Comparison of ENCODE assay signal across 13 mouse cellular contexts in the genomic region with DNA sequence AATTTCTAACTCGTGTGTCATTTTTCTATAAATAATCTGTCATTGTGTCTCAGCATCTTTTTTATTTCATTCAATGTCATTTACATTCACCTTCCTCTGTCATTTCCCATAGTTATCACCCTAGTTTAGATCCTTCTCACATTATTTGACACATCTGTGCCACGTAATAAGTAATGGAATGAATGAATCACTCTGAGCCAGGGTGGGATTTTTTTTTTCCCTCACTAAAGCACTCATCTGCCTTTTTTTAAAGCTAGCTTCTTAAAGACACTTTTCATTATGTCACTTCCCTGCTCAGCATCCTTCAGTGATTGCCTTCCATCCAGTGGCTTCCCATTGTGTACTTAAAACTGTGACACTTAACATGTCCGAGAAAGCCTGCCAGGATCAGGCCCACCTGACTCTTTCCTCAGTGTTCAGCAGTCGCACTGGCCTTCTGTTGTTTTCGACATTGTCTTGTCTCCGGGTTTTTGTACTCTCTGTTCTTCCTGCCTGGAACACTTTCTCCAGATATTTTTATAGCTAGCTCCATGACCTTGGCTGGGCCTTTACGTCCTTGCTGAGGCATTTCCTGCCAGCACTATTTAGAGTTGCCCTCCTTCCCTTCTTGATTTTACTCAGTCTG. TPM values are rescaled to one million over a fixed set of nuclear protein-coding genes. Genes with fewer than 3 reads are reported as not detected.
DNase-seq lines count a peak whose midpoint lies in the region; ATAC-seq and TF ChIP-seq lines count a peak whose summit lies in the region.
"Had no signal": no experiment of that assay in that cellular context is flagged by ENCODE, and none has a peak within 500 bp of the region (broad histone marks: within the 10 kb centered on the region; RNA-seq: fewer than 3 reads in every experiment).

No protein-coding gene starts in this region.

- DNase-seq in adrenal gland, adult (ENCODE audit: inconsistent age in 2 of 2, low spot score in 1 of 2): peak; percentile 62 to 70
- no peak for DNase-seq in adrenal gland, postnatal 4 days (ENCODE audit: low spot score in 2 of 2)
- peak; percentile 54 for DNase-seq in kidney, adult 2 months
- DNase-seq in kidney, postnatal 25 days: peak; percentile 5 to 59
- no peak for DNase-seq in frontal cortex, postnatal 10 days (ENCODE audit: low spot score in 2 of 2)
- DNase-seq: embryo, embryonic 11 days had no signal

- H3K36me3 ChIP-seq in kidney, adult 2 months (ENCODE audit: control insufficient read depth, insufficient read depth, low read length): no peaks in the 10 kb centered on the region
- no peaks in the 10 kb centered on the region for H3K36me3 ChIP-seq in kidney, embryonic 14.5 days (ENCODE audit: control insufficient read depth, insufficient read depth, low read length)
- H3K36me3 ChIP-seq in forebrain, embryonic 15.5 days: no peaks in the 10 kb centered on the region

- H3K9ac ChIP-seq in kidney, embryonic 14.5 days (ENCODE audit: low read depth, low read length): no peak overlapping the region
- H3K9ac ChIP-seq in forebrain, embryonic 15.5 days (replicated peaks): no peak overlapping the region

- TF ChIP-seq POLR2A in kidney, adult 2 months (IDR thresholded peaks at IDR 0.05; ENCODE audit: low read depth, low read length): no peak

- H3K4me2 ChIP-seq in kidney, embryonic 14.5 days (replicated peaks; ENCODE audit: low read depth, low read length): no peak overlapping the region
- peak overlapping the region; percentile 30 for H3K4me2 ChIP-seq in forebrain, embryonic 15.5 days (replicated peaks)

- no peaks in the 10 kb centered on the region for H3K9me3 ChIP-seq in kidney, embryonic 14.5 days (ENCODE audit: control insufficient read depth, low read length)
- no peaks in the 10 kb centered on the region for H3K9me3 ChIP-seq in forebrain, embryonic 15.5 days

- 0 out of 2 replicates have a peak, but pooled peaks cover 3% of the 10 kb centered on the region for H3K4me1 ChIP-seq in kidney, adult 2 months (ENCODE audit: control insufficient read depth, insufficient read depth, low read length)
- no peaks in the 10 kb centered on the region for H3K4me1 ChIP-seq in kidney, embryonic 14.5 days (ENCODE audit: control insufficient read depth, insufficient read depth, low read length)
- peaks cover 6% of the 10 kb centered on the region; the same call in 1 of the 2 replicates for H3K4me1 ChIP-seq in forebrain, embryonic 15.5 days

- WGBS in kidney, adult 2 months: 29% methylated on average over 7 of the region's 7 CpGs
- 57% methylated on average over 7 of the region's 7 CpGs for WGBS in kidney, embryonic 14.5 days
- WGBS in forebrain, embryonic 15.5 days: 45% methylated on average over 7 of the region's 7 CpGs

- no peak overlapping the region for H3K4me3 ChIP-seq in kidney, adult 2 months (ENCODE audit: insufficient read depth, low read depth, low read length)
- H3K4me3 ChIP-seq in kidney, embryonic 14.5 days (ENCODE audit: low read length): no peak overlapping the region
- peak overlapping the region; percentile 22 for H3K4me3 ChIP-seq in forebrain, embryonic 15.5 days

- TF ChIP-seq CTCF in kidney, adult 2 months (conservative IDR thresholded peaks at IDR 0.05; ENCODE audit: insufficient read depth, insufficient read length, low read depth, low read length): no peak

- H3K27ac ChIP-seq in kidney, adult 2 months (ENCODE audit: insufficient read depth, low read depth, low read length): peak overlapping the region; percentile 85
- no peak overlapping the region for H3K27ac ChIP-seq in kidney, embryonic 14.5 days (ENCODE audit: low read depth, low read length)
- peak overlapping the region; percentile 60; the same call in 1 of the 2 replicates for H3K27ac ChIP-seq in forebrain, embryonic 15.5 days (replicated peaks)

- no peak for ATAC-seq in kidney, embryonic 14.5 days (ENCODE audit: low FRiP score, low TSS enrichment)
- no peak for ATAC-seq in forebrain, embryonic 15.5 days (replicated peaks)
- no peak for ATAC-seq in megakaryocyte progenitor cell, adult 5-6 weeks (replicated peaks; ENCODE audit: poor library complexity)

- no peaks in the 10 kb centered on the region for H3K27me3 ChIP-seq in kidney, adult 2 months (replicated peaks; ENCODE audit: control insufficient read depth, insufficient read depth, low read length)
- 0 out of 2 replicates have a peak, but pooled peaks cover 2% of the 10 kb centered on the region for H3K27me3 ChIP-seq in kidney, embryonic 14.5 days (ENCODE audit: control insufficient read depth, insufficient read depth, low read length)
- H3K27me3 ChIP-seq in forebrain, embryonic 15.5 days: no peaks in the 10 kb centered on the region

RNA-seq across cellular contexts. Expression of a gene that starts 3.2 kb away (rescaled TPM):
- total RNA-seq in adrenal gland, postnatal 4 days (2021): 1 to 10 TPM; 2.1 to 2.6 TPM
- polyA plus RNA-seq in kidney, adult 2 months (2012; rRNA removed): 0.50 and 0.72 TPM in 2 replicates
- polyA plus RNA-seq in kidney, embryonic 14.5 days (2014; fragmentation: Nextera tagmentation; extraction: Ambion mirVana): 0.59 and 0.77 TPM in 2 replicates
- 8.0 TPM in 2 replicates for polyA plus RNA-seq in forebrain, embryonic 15.5 days (2015; fragmentation: Nextera tagmentation; extraction: Ambion mirVana)
- not detected in 2 replicates for total RNA-seq in megakaryocyte progenitor cell, adult 5-6 weeks (2015)
- total RNA-seq in megakaryocyte progenitor cell, adult 5-6 weeks (2017): 0.04 and 0.10 TPM in 2 replicates

RNA-seq across cellular contexts. Expression of a gene that starts 53.8 kb away (rescaled TPM):
- not detected for total RNA-seq in adrenal gland, postnatal 4 days (2021)
- polyA plus RNA-seq in kidney, adult 2 months (2012; rRNA removed): not detected in 2 replicates
- polyA plus RNA-seq in kidney, embryonic 14.5 days (2014; fragmentation: Nextera tagmentation; extraction: Ambion mirVana): not detected in 2 replicates
- polyA plus RNA-seq in forebrain, embryonic 15.5 days (2015; fragmentation: Nextera tagmentation; extraction: Ambion mirVana): 0.26 TPM in 1 of 2 replicates, not detected in the other
- not detected in 2 replicates for total RNA-seq in megakaryocyte progenitor cell, adult 5-6 weeks (2015)
- not detected in 2 replicates for total RNA-seq in megakaryocyte progenitor cell, adult 5-6 weeks (2017)
- total RNA-seq: gastrocnemius, postnatal 4 days; left cerebral cortex, postnatal 25 days; neutrophil, adult 5-6 weeks had no signal
- polyA plus RNA-seq: lung, embryonic 16.5 days had no signal

Comparison
In these comparisons a context has a peak if more than half of its experiments do, and no peak if none do; other contexts are left out.
1. DNase-seq: peak in adrenal gland, adult (2 of 2), kidney, adult 2 months (single experiment) and kidney, postnatal 25 days (2 of 2); none in adrenal gland, postnatal 4 days (0 of 2) and frontal cortex, postnatal 10 days (0 of 2).